Mouse (Mus musculus): Measurements from ENCODE around the gene Fam241a.

DNA sequence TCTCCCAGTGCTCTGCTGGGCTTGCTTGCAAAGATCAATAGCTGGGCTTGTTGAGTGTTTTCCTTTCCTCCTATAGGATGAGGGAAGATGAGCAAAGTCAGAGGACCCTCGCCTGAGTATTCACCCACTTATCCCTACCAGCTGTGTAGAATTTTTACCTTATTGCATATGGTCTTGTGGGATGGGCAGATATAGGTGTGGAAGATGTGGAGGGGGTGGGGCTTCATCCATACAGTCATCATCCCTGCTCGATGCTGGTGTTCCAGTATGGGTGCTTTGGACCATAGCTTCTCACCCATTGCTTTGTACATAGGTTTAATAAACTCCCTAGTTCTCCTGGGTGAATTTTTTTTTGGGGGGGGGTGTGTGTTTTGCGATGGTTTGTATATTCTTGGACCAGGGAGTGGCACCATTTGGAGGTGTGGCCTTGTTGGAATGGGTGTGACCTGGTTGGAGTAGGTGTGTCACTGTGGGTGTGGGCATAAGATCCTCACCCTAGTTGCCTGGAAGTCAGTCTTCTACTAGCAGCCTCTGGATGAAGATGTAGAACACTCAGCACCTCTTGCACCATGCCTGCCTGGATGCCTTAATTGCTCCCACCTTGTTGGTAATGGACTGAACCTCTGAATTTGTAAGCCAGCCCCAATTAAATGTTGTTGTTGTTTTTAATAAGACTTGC, 19.7 kb upstream of the Fam241a start:
- TF ChIP-seq CTCF (IDR thresholded peaks at IDR 0.05; ENCODE audit: extremely low read depth, insufficient read length, insufficient replicate concordance, low read depth, low read length), result no peak
- TF ChIP-seq POLR2A (IDR thresholded peaks at IDR 0.05; ENCODE audit: low read depth, low read length), result no peak
